Mouse (Mus musculus): ENCODE data around the gene Tgm3. TPM values are rescaled to one million over a fixed set of nuclear protein-coding genes. Genes with fewer than 3 reads are reported as not detected.

Tgm3 gene
- total and polyA plus RNA-seq, 2 experiments from 2014 or later, result 0.08 TPM; not detected in 1

- Histone ChIP-seq H3K4me2 (ENCODE audit: low read depth, low read length) (no peak overlapping the region), H3K4me1 (ENCODE audit: insufficient read depth, low read length) (no peaks in the 10 kb centered on the region), H3K27ac (no peak overlapping the region), H3K27me3 (ENCODE audit: insufficient read depth, low read length) (no peaks in the 10 kb centered on the region), H3K4me3 (ENCODE audit: low read length) (no peak overlapping the region), H3K36me3 (ENCODE audit: insufficient read depth, low read length) (no peaks in the 10 kb centered on the region), H3K9me3 (ENCODE audit: low read length) (no peaks in the 10 kb centered on the region), H3K9ac (replicated peaks; ENCODE audit: low read length) (no peak overlapping the region)
- ATAC-seq, result no peak
- DNase-seq (ENCODE audit: low spot score), result no peak
- WGBS, result 88% methylated on average over 6 of the region's 6 CpGs
- no peak for TF ChIP-seq CTCF (IDR thresholded peaks at IDR 0.05; ENCODE audit: low read depth)
Measured at GRCm38 (mm10) chr2:130048792-130049191, 36.6 kb downstream of the Tgm3 start.

GRCm38 (mm10) chr2:130058149-130058548 lies 46.0 kb downstream of the Tgm3 start:
- DNase-seq (ENCODE audit: low spot score), result peak; percentile 75
- Histone ChIP-seq H3K36me3 (ENCODE audit: insufficient read depth, low read length) (no peaks in the 10 kb centered on the region), H3K27ac (no peak overlapping the region), H3K4me3 (ENCODE audit: low read length) (no peak overlapping the region), H3K4me1 (ENCODE audit: insufficient read depth, low read length) (no peaks in the 10 kb centered on the region), H3K4me2 (ENCODE audit: low read depth, low read length) (no peak overlapping the region), H3K9ac (replicated peaks; ENCODE audit: low read length) (no peak overlapping the region), H3K27me3 (ENCODE audit: insufficient read depth, low read length) (no peaks in the 10 kb centered on the region), H3K9me3 (ENCODE audit: low read length) (no peaks in the 10 kb centered on the region)
- WGBS, result 41% methylated on average over 1 of the region's 1 CpGs
- ATAC-seq, result no peak
- peak; percentile 79 for TF ChIP-seq CTCF (IDR thresholded peaks at IDR 0.05; ENCODE audit: low read depth)

- H3K27me3 ChIP-seq (ENCODE audit: insufficient read depth, low read length), result no peaks in the 10 kb centered on the region
- no peak overlapping the region for H3K27ac ChIP-seq
- no peaks in the 10 kb centered on the region for H3K36me3 ChIP-seq (ENCODE audit: insufficient read depth, low read length)
- H3K9me3 ChIP-seq (ENCODE audit: low read length), result no peaks in the 10 kb centered on the region
- peak; percentile 68 for DNase-seq (ENCODE audit: low spot score)
- 21% methylated on average over 3 of the region's 3 CpGs for WGBS
- no peak overlapping the region for H3K4me2 ChIP-seq (ENCODE audit: low read depth, low read length)
- H3K4me1 ChIP-seq (ENCODE audit: insufficient read depth, low read length), result no peaks in the 10 kb centered on the region
- H3K4me3 ChIP-seq (ENCODE audit: low read length), result no peak overlapping the region
- no peak for ATAC-seq
- TF ChIP-seq CTCF (IDR thresholded peaks at IDR 0.05; ENCODE audit: low read depth), result peak; percentile 83
- H3K9ac ChIP-seq (replicated peaks; ENCODE audit: low read length), result no peak overlapping the region
Measured at GRCm38 (mm10) chr2:130068228-130068627, 56.1 kb downstream of the Tgm3 start.

GRCm38 (mm10) chr2:130070396-130070795 lies 58.2 kb downstream of the Tgm3 start:
- WGBS, result 79% methylated on average over 2 of the region's 2 CpGs
- DNase-seq (ENCODE audit: low spot score), result no peak
- H3K4me2 ChIP-seq (ENCODE audit: low read depth, low read length), result no peak overlapping the region
- ATAC-seq, result no peak
- TF ChIP-seq CTCF (IDR thresholded peaks at IDR 0.05; ENCODE audit: low read depth), result no peak
- H3K36me3 ChIP-seq (ENCODE audit: insufficient read depth, low read length), result no peaks in the 10 kb centered on the region
- no peaks in the 10 kb centered on the region for H3K9me3 ChIP-seq (ENCODE audit: low read length)
- no peaks in the 10 kb centered on the region for H3K4me1 ChIP-seq (ENCODE audit: insufficient read depth, low read length)
- no peak overlapping the region for H3K4me3 ChIP-seq (ENCODE audit: low read length)
- no peak overlapping the region for H3K9ac ChIP-seq (replicated peaks; ENCODE audit: low read length)
- H3K27me3 ChIP-seq (ENCODE audit: insufficient read depth, low read length), result no peaks in the 10 kb centered on the region
- no peak overlapping the region for H3K27ac ChIP-seq

Small RNA genes within 50 kb of the gene (microRNA-seq; reads per million reads assigned to microRNA genes)
- 0 reads per million in 2 experiments for gene Mir6339

Other genes starting within 250 kb of the Tgm3 start
- gene Stk35, start 211.8 kb upstream of the Tgm3 start, total RNA-seq (2014; rRNA removed), result 14.2 and 14.7 TPM in 2 replicates
- 5.4 and 6.5 TPM in 2 replicates for gene Stk35, start 211.8 kb upstream of the Tgm3 start, polyA plus RNA-seq (2015; fragmentation: Nextera tagmentation; extraction: Ambion mirVana)
- gene Tgm6, start 100.1 kb downstream of the Tgm3 start, total RNA-seq (2014; rRNA removed), result 0.04 and 0.16 TPM in 2 replicates
- 0.14 TPM in 1 of 2 replicates, not detected in the other for gene Tgm6, start 100.1 kb downstream of the Tgm3 start, polyA plus RNA-seq (2015; fragmentation: Nextera tagmentation; extraction: Ambion mirVana)
- 306 and 339 TPM in 2 replicates for gene Snrpb, start 167.1 kb downstream of the Tgm3 start, total RNA-seq (2014; rRNA removed)
- 300 and 302 TPM in 2 replicates for gene Snrpb, start 167.1 kb downstream of the Tgm3 start, polyA plus RNA-seq (2015; fragmentation: Nextera tagmentation; extraction: Ambion mirVana)
- not detected in 2 replicates for gene Tmc2, start 182.8 kb downstream of the Tgm3 start, total RNA-seq (2014; rRNA removed)
- gene Tmc2, start 182.8 kb downstream of the Tgm3 start, polyA plus RNA-seq (2015; fragmentation: Nextera tagmentation; extraction: Ambion mirVana), result not detected in 2 replicates